Mouse (Mus musculus) T-helper 17 cell (primary cell): ENCODE measurements around the gene Enox1.
"Not testable (repeated sequence)": the region's sequence is repeated elsewhere in the genome, so short reads cannot be mapped to it uniquely, and the experiment has no call there.

Experiments used
- in situ Hi-C, 2 experiments: fragments of 300-600 bp; cut with MboI, MseI; formaldehyde crosslinking; loops; 1 replicate in 1 of 2; 2 replicates in 1 of 2; pipeline ENCODE4 v1.15.1; 2025; ENCODE audit warnings: high pct_unique_total_duplicates in 2 of 2

The Enox1 gene

GRCm38 (mm10) chr14:77509924-77510323 lies 353.4 kb downstream of the Enox1 start:
- in situ Hi-C loops: no loop called here

- in situ Hi-C loops: no loop called here
Observed at GRCm38 (mm10) chr14:77511137-77511870, 354.7 kb downstream of the Enox1 start.

GRCm38 (mm10) chr14:77518017-77518416 lies 361.5 kb downstream of the Enox1 start:
- in situ Hi-C loops: no loop called here

- in situ Hi-C loops: no loop called here
Observed at GRCm38 (mm10) chr14:77518941-77519695, 362.6 kb downstream of the Enox1 start.

GRCm38 (mm10) chr14:77519701-77520100 lies 363.1 kb downstream of the Enox1 start:
- in situ Hi-C loops: no loop called here

- in situ Hi-C loops: no loop called here
Observed at GRCm38 (mm10) chr14:77524303-77524702, 367.7 kb downstream of the Enox1 start.

- in situ Hi-C loops: no loop called here
Observed at GRCm38 (mm10) chr14:77526262-77526661, 369.7 kb downstream of the Enox1 start.

- in situ Hi-C loops: no loop called here
Observed at GRCm38 (mm10) chr14:77529201-77529600, 372.6 kb downstream of the Enox1 start.

- in situ Hi-C loops: no loop called here
Observed at GRCm38 (mm10) chr14:77529621-77530020, 373.1 kb downstream of the Enox1 start.

- in situ Hi-C loops: no loop called here
Observed at GRCm38 (mm10) chr14:77533638-77534037, 377.1 kb downstream of the Enox1 start.

GRCm38 (mm10) chr14:77534120-77534519 lies 377.6 kb downstream of the Enox1 start:
- in situ Hi-C loops: no loop called here

GRCm38 (mm10) chr14:77536592-77536991 lies 380.0 kb downstream of the Enox1 start:
- in situ Hi-C loops: no loop called here

- in situ Hi-C loops: not testable (repeated sequence)
Observed at GRCm38 (mm10) chr14:77539563-77539962, 383.0 kb downstream of the Enox1 start.

- in situ Hi-C loops: no loop called here
Observed at GRCm38 (mm10) chr14:77541925-77542324, 385.4 kb downstream of the Enox1 start.

GRCm38 (mm10) chr14:77546531-77547274 lies 390.1 kb downstream of the Enox1 start:
- in situ Hi-C loops: no loop called here

GRCm38 (mm10) chr14:77547351-77547750 lies 390.8 kb downstream of the Enox1 start:
- in situ Hi-C loops: no loop called here

- in situ Hi-C loops: no loop called here
Observed at GRCm38 (mm10) chr14:77548963-77549362, 392.4 kb downstream of the Enox1 start.

GRCm38 (mm10) chr14:77557446-77558070 lies 401.0 kb downstream of the Enox1 start:
- in situ Hi-C loops: no loop called here

- in situ Hi-C loops: no loop called here
Observed at GRCm38 (mm10) chr14:77558910-77559309, 402.3 kb downstream of the Enox1 start.

GRCm38 (mm10) chr14:77559792-77560191 lies 403.2 kb downstream of the Enox1 start:
- in situ Hi-C loops: no loop called here

- in situ Hi-C loops: no loop called here
Observed at GRCm38 (mm10) chr14:77561808-77562583, 405.4 kb downstream of the Enox1 start.
